Mouse (Mus musculus): Measurements from ENCODE around the gene Mfng.

GRCm38 (mm10) chr15:78786411-78786818, 13.1 kb upstream of the Mfng start:
- TF ChIP-seq CTCF (IDR thresholded peaks at IDR 0.05; ENCODE audit: low read depth) (no peak), EP300 (IDR thresholded peaks at IDR 0.05; ENCODE audit: low read depth) (no peak)

Data from liver, embryonic 14.5 days (tissue).